Mouse (Mus musculus): ENCODE data around the gene Nav1.

The Nav1 gene

DNA sequence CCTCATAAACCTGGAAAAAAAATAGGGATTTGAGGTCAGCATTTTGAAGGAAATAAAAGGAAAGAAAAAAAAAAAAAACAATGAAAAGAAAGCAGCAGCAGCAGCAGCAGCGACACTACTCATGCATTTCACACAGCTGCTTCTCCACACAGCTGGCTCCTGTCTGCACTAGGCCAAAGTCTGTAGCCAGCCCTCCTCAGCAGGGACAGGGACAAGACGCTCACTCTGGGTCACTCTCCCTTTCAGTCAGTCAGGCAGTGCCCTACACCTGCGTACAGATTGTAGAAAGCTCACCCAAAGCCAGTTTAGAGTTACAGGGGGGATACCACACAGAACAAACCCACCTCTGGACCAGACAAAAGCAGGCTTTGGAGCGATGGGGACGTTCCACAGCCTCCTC lies 149.2 kb downstream of the Nav1 start:
- no peak for DNase-seq (ENCODE audit: extremely low read depth, insufficient read length, low spot score)

DNA sequence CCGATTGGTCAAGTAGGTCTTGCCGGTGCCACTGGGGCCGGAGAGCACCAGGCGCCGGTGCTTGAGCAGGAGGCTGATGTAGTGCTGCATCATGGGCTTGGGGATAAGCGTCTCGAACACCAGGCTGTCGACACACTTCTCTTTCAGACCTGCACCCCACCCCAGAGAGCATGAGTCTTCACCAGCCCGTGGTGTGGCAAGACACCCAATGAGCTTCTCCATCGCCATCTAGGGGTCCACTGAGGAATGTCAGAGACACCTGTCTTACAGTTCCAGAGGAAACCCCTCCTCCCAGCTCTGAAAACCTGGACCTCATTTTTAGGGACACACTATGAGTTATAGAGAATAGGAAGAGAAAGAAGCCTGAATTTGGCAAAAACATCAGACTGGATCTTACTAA lies 154.8 kb downstream of the Nav1 start:
- peak; percentile 27 for DNase-seq (ENCODE audit: extremely low read depth, insufficient read length, low spot score)

DNA sequence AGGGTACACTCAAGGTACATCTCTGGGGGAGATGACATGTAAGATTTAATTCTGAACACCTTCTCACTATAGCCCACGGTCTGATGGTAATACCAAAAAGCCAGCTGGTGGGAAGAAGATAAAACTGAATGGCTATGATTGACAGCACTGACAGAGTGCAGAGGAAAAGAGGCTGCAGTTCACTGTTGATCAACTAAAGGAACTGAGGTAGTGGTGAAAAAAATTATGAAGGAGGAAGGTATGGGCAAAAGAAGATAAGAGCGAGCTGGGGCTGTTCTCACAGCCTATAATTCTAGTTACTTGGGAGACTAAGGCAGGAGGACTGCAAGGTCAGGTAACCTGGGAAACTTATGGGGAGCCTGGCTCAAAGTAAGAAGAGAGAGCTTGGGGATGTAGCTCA lies 155.7 kb downstream of the Nav1 start:
- DNase-seq (ENCODE audit: extremely low read depth, insufficient read length, low spot score), result no peak

DNA sequence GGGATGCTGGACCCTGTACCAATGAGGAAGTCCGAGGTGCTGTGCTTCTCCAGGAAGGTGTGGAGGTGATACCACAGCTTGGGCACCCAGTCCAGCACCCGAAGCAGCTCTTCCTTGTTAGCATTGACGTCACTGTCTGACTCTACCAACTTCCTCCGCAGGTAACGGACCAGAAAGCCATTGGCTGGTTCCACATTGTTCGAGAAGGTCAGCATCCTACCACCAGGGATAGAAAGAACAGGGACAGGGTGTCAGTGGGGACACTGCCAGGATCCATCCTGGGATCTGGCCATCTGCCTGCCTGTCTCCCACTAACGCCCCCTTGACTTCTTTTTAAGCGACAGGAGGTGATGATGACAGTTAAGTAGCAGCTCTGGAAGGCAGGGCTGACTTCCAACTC lies 157.2 kb downstream of the Nav1 start:
- no peak for DNase-seq (ENCODE audit: extremely low read depth, insufficient read length, low spot score)

DNA sequence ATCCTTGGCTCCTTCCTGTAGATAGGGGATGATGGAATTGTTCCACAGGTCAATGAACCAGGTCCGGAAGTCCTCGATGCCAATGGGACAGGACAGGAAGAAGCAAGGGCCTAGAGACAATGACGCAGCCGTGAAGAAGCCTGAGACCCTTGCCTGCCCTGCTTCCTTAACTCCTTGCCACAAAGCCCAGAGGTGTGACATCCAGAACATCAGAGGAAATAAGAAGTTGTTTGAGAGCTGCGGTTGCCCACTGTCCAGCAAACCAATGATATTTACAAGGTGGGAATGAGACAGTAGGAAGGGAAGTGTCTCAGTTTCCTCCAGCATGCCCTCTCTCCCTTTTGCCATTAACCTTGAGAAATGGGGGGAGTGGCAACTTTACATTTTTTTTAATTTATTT lies 158.2 kb downstream of the Nav1 start:
- DNase-seq (ENCODE audit: extremely low read depth, insufficient read length, low spot score), result no peak

DNA sequence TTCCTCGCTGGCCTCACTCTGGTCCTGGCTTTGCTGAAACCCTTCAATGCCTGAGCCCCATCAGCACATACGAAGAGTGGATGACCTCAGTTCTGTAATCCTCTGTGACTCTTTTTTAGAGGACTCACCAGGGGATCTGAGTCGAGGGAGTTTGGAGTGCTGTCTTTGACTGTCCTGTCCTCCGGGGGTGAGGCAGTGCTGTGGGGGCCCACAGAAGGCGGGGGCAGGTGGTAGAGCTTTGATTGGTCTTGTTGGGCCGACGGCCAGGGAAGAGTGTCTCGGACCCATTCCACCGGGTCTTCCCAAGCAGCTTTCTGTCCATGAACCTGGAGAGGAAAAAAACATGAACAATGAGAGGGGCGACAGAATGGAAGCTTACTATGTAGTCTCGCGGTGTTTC lies 163.6 kb downstream of the Nav1 start:
- no peak for DNase-seq (ENCODE audit: extremely low read depth, insufficient read length, low spot score)

DNA sequence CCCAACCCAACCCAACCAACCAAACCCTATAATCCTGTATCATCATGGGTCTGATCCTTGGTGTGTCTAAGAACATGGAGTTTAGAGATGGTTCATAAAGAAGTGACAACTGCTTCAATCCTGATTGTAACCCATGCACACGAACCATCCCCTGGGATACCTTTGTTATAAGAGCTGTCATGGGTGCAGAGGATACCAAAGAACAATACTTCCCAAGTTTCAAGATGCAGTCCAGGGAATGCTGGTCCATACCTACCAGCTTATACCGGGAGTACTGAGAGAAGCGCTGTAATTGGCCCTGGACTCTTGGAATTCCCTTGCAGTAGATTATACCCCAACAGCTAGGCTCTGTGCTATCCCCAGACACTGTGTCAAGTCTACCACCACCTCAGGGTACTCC lies 165.2 kb downstream of the Nav1 start:
- no peak for DNase-seq (ENCODE audit: extremely low read depth, insufficient read length, low spot score)

DNA sequence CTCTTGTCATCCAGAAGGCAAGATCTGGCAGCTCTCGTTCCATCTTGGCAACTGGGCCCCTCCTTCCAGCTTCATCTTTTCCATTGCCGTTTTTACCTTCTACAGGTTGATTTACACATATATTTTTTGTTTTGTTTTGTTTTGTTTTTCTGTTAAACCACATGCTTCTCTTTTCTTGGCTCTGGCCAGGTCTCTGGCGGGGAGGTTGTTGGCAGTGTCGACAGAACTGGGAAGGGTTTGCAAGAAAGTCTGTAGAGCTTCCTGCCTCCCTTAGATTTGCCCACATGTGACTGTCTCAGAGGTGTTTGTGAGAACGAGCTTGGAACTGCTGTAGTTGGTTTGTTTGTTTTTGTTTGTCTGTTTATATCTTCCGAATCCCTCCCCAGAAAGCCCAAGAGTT lies 166.1 kb downstream of the Nav1 start:
- no peak for DNase-seq (ENCODE audit: extremely low read depth, insufficient read length, low spot score)

DNA sequence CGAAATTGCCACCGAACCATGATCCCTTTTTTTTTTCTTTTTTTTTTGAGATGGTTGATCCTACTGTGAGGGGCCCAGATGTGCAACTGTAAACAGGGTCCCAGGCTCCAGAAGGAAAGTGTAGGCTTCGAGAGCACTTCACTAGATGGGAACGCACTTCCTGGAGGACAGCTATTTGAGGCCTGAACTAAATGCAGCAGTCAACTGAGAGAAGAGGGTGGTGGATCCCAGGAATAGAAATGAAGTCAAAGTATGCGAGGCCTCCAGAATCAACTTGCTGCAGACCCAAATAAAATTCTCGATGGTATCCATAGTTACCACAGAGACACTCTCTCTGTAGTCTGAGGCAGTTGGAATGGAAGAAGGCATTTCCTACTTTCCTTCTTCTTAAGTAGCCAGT lies 168.3 kb downstream of the Nav1 start:
- no peak for DNase-seq (ENCODE audit: extremely low read depth, insufficient read length, low spot score)

DNA sequence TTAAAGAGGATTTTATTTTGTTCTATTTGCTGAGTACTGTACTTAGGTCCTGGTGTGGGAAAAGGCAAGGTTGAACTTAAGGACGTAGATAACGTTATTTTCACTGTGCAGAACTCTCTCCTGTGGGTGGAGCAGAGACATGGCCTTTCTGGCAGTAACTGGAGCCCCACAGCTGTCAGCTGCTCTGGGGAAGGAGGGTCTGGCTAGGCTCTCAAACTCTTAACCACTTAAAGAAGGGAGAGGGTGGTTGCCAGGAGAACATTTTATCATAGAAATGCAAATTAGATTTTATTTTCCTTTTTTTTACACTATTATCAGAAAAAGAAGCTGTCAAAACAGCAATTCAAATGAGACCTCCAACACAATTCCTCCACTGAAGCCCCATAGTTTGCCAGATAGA lies 171.3 kb downstream of the Nav1 start:
- no peak for DNase-seq (ENCODE audit: extremely low read depth, insufficient read length, low spot score)

DNA sequence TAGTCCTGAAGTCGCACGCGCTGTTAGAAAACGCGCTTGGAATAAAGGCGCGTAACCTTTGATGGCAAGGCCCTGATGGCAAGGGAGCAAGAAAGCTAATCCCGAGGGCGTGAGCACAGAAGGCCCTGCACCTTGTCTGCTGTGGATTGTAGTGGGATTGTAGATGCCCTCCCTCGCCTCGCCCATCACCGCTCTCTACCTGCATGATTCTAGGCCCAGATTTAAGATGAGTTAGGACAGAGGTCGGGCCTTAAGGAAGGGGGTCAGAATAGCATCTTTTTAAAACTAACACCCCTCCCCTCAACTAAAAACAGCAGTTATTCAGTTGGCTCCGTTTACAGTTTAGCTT lies 176.5 kb downstream of the Nav1 start:
- DNase-seq (ENCODE audit: extremely low read depth, insufficient read length, low spot score), result no peak

DNA sequence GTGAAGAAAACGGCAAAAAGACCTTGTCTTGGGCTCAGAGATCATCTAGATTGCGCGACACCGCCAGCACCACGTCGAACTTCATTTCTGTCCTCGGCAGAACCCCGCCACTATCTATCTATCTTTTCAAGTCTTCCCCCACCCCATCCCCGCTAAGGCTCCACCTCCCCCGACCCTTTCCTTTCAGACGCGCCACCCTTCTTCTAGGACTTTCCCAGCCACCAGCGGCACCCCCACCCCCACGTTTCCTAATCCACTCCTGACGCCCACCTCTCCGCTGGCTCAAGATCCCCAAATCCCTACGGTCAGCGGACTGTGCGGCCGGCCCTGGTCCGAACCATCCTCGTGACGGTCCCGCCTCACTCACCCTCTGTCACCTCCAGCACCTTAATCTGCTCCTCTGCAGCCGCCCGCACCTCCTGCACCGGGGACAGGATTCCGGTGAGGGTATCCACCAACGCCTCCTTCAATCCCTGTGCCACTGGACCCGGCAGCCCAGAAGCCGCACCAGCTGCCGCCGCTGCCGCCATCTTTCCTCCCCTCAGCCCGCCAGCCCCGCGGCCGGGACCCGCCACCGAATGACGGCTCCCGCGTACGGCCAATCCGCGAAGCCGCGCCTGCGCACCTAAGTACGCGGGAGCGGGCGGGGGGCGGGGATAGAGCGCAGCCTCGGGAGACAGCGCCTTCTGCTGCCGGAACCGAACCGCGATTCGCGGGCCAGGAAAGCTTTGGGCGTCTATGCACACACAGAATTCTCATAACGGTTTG lies 177.0 kb downstream of the Nav1 start, which contains the start of gene Ipo9:
TSS of gene Ipo9 (minus strand) at position 599 of the 768 bp plus-strand sequence.
- peak; percentile 94 for DNase-seq (ENCODE audit: extremely low read depth, insufficient read length, low spot score)

DNA sequence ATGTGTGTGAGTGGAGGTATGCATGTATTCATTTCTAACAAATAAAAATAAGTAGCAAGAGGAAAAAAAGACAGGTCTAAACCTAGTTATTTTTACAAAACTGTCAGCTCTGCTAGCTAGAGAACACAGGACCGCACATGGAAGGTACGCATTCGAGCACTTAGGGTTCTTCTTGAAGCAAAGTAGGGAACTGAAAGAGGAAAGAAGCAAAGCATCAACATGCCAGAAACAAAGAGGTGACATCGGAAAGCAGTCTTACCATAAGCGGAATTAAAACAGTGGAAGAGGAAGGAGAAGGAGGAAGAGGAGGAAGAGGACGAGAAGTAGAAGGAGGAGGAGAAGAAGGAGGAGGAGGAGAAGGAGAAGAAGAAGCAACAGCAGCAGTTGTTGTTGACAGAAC lies 179.7 kb downstream of the Nav1 start:
- no peak for DNase-seq (ENCODE audit: extremely low read depth, insufficient read length, low spot score)

DNA sequence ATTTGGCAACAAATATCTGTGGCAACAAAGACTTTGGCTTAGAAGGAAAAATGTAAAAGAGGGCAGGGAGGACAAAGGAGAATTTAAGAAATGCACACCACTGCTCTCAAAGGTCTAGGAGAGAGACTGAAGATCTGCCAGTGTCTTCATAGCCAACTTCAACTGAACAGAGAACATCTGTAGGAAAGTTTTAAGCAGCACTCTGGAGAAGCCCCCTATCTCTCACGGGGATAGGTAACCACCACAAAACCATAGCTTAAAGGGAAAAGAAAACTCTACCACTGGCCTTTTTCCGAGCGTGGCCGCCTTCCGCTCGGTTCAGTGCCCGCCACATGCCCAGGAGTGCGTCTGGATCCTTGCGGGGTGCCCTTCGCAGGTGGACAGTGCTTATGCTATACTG lies 180.4 kb downstream of the Nav1 start:
- no peak for DNase-seq (ENCODE audit: extremely low read depth, insufficient read length, low spot score)

DNA sequence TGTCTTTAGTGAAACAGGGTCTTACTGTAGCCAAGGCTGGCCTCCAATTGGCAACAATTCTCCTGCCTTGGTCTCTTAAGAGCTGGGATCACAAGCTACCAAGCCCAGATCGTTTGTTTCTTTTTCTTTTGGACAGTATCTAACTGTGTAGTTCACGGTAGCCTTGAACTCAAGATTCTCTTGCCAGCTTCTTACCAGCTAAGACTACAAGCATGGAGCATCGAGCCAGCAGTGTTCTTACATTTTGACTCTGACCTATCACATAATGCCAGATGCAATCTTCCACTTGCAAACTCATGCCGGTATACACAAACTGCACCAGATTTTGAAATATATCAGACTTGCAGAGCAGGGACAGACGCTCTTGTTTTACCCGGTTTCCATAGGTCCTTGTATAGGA lies 184.3 kb downstream of the Nav1 start:
- no peak for DNase-seq (ENCODE audit: extremely low read depth, insufficient read length, low spot score)

DNA sequence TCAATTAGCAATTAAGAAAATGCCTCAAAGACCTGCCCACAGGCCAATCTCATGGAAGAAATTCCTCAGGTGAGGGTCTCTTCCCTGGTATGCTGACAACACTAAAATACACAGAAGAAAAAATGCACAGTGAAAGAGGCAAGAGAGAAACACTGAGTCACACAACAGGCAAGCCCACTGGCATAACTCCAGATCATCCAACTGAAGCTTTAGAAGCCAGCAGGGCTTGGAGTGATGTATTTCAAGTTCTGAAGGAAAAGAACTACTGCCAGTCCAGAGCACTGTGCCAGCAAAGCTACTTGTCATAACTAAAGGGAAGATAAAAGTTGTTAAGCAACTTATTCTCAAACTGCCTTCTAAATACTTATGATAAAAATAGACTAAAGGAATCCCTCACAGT lies 193.1 kb downstream of the Nav1 start:
- peak; percentile 57 for DNase-seq (ENCODE audit: extremely low read depth, insufficient read length, low spot score)

DNA sequence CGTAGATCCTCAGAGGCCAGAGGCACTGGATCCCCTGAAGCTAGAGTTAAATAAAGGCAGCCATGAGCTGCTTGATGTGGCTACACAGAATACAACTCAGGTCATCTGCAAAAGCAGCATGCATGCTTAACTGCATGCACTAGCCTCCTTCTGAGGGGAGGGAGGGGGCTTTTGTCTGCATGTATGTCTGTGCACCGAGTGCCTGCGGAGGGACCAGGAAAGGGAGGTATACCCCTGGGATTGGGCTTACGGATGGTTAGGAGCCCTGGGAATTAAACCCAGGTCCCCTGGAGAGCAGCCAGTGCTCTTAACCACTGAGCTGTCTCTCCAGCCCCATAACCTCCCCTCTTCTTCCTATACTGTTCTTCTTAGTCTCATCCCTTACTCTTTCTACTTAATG lies 195.0 kb downstream of the Nav1 start:
- DNase-seq (ENCODE audit: extremely low read depth, insufficient read length, low spot score), result no peak

DNA sequence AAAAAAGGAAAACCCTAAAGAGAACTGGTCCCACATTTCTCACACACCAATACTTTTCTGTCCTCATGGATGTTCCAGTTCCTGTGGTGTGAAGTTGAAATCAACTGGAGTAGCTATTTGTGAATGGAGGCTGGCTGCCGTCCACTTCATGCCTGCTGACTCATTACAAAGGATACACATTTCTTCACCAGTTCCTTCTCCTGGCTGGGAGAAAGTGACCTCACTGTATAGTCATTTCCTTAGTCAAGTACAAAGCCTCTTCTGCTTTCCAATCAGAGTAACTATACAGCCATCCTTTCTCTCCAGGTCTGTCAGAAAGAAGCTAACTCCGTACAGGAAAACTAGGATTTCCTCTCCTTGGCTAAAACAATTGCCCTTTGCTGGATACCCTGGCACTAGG lies 196.1 kb downstream of the Nav1 start:
- peak; percentile 73 for DNase-seq (ENCODE audit: extremely low read depth, insufficient read length, low spot score)

DNA sequence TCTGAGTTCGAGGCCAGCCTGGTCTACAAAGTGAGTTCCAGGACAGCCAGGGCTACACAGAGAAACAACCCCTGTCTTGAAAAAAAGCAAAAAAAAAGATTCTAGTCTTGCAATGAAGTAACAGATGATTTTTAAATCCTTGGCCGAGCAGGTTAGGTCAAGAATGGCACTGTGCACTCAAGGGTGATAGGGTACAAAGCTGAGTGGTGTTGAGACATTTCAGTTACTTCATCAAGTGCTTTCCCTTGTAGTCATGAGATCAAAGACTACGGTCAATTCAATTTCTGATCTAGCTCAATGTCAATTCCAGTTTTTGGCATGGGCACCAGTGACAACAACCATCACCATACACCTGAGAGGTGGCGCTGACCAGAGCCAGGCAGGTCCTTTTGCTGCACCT lies 198.1 kb downstream of the Nav1 start:
- DNase-seq (ENCODE audit: extremely low read depth, insufficient read length, low spot score), result no peak

DNA sequence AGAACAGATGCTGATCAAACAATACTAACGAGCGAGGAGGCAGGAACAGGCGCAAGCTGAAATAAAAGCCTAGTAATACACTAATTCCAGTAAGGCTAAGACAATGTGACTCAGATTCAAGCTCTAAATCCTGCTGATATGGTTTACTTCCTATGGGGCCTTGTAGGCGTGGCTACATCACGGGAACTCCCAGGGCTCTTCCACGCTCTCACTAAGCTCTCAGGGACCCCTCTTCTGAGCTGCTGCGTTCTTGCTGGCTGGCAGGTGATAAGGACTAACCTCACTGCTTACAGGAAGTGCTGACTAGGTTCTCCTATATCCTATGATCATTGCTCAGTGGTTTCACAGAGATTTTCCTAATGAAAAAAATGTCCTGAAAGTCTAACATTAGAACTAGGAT lies 201.7 kb downstream of the Nav1 start:
- no peak for DNase-seq (ENCODE audit: extremely low read depth, insufficient read length, low spot score)

DNA sequence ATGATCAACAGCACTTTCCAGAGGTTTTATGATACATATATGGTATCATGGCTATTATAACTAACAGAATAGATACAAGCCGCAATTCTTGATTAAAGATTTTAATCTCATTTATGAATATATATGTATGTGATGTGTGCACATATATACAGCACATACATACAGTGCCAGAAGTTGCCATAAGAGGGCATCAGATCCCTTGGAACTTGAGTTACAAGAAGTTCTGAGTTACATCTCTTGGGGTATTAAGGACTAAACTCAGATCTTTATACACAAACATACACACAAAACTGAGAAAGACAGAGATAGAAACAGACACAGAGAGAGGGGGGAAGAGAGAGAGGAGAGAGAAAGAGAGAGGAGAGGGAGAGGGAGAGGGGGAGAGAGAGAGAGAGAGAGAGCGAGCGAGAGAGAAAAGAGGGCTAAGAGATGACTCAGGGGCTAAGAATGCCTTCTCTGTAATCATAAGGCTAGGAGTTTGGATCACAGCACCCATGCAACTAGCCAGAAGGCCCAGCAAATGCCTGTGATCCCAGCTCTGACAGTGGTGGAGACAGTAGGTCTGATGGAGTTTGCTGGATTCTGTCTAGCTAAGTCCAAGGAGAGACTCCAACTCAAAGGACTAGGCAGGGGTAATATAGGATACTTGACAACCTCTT lies 205.5 kb downstream of the Nav1 start:
- DNase-seq (ENCODE audit: extremely low read depth, insufficient read length, low spot score), result peak; percentile 53

DNA sequence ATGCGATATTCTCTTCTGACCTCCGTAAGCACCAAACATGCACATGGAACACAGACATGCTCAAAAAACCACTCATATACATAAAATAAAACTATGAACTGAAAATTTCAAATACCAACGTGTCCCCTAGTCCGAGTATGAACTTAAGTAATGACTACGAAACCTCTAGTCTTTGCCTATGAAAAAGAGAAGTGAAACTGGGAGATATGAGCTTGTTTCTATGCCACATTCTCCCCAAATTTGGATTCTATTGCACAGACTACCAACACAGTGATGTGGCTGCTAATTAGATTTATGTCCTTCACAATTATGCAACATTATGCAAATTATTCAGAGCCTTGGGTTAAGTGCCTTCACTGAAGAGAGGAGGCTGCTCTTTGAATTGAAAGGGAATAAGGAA lies 207.6 kb downstream of the Nav1 start:
- no peak for DNase-seq (ENCODE audit: extremely low read depth, insufficient read length, low spot score)

DNA sequence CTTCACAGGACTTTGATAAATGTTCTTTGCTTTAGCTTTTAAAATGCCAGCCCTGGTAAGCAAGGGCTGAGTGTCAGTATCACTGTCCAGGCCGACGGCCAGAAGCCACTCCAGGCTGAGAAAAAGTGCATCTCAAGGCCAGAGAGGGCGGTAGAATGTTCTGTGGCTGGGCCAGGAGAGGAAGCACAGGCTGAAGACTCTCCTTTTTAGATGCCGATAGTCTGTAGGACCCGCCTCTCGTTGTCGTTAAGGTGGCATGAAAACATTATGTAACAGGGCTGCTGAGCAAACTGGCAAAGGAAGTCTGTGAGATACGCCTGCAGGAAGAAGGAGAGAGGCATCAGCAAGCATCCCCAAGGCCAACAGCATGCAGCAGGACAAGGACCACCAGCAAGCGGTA lies 221.9 kb downstream of the Nav1 start:
- DNase-seq (ENCODE audit: extremely low read depth, insufficient read length, low spot score), result no peak
